Mouse (Mus musculus) thymus, postnatal 14 days (tissue): ENCODE data around the gene Rex1bd.
"Not testable (repeated sequence)": the region's sequence is repeated elsewhere in the genome, so short reads cannot be mapped to it uniquely, and the experiment has no call there.

ENCODE experiments used
- DNase-seq: peaks from one replicate; pipeline ENCODE4 v3.0.0; 2021

The Rex1bd gene

GRCm38 (mm10) chr8:70528182-70528797, 21.7 kb upstream of the Rex1bd start:
- no peak for DNase-seq

GRCm38 (mm10) chr8:70527512-70528181, 21.1 kb upstream of the Rex1bd start, which contains the start of the genes Fkbp8 and Kxd1:
TSS of gene Fkbp8 (plus strand) at chr8:70527724.
TSS of gene Kxd1 (minus strand) at chr8:70527956.
- peak; percentile 99 for DNase-seq

- peak; percentile 36 for DNase-seq
Measured at GRCm38 (mm10) chr8:70527111-70527511, 20.6 kb upstream of the Rex1bd start.

GRCm38 (mm10) chr8:70522592-70523403, 16.2 kb upstream of the Rex1bd start:
- DNase-seq: peak; percentile 97

GRCm38 (mm10) chr8:70519606-70520005, 13.1 kb upstream of the Rex1bd start:
- no peak for DNase-seq

GRCm38 (mm10) chr8:70519043-70519442, 12.5 kb upstream of the Rex1bd start:
- no peak for DNase-seq

GRCm38 (mm10) chr8:70517940-70518643, 11.5 kb upstream of the Rex1bd start:
- DNase-seq: no peak

GRCm38 (mm10) chr8:70513441-70513840, 6.9 kb upstream of the Rex1bd start:
- no peak for DNase-seq

GRCm38 (mm10) chr8:70512253-70512903, 5.8 kb upstream of the Rex1bd start:
- no peak for DNase-seq

GRCm38 (mm10) chr8:70511770-70512169, 5.2 kb upstream of the Rex1bd start:
- no peak for DNase-seq

GRCm38 (mm10) chr8:70511174-70511573, 4.6 kb upstream of the Rex1bd start:
- not testable (repeated sequence) for DNase-seq

GRCm38 (mm10) chr8:70510228-70510915, 3.8 kb upstream of the Rex1bd start, which contains the start of gene Uba52:
TSS of gene Uba52 (minus strand) at chr8:70510801.
- peak; percentile 98 for DNase-seq

- DNase-seq: peak; percentile 28
Measured at GRCm38 (mm10) chr8:70509281-70509952, 2.9 kb upstream of the Rex1bd start.

GRCm38 (mm10) chr8:70507027-70507393, 458 bp upstream of the Rex1bd start:
- no peak for DNase-seq

GRCm38 (mm10) chr8:70505698-70506327, 739 bp downstream of the Rex1bd start:
- DNase-seq: peak; percentile 34

GRCm38 (mm10) chr8:70504851-70505250, 1.7 kb downstream of the Rex1bd start:
- DNase-seq: peak; percentile 86

- no peak for DNase-seq
Measured at GRCm38 (mm10) chr8:70504291-70504716, 2.2 kb downstream of the Rex1bd start.

GRCm38 (mm10) chr8:70503062-70503750, 3.3 kb downstream of the Rex1bd start:
- DNase-seq: peak; percentile 75

- no peak for DNase-seq
Measured at GRCm38 (mm10) chr8:70502540-70502939, 4.0 kb downstream of the Rex1bd start.
